Mouse (Mus musculus): ENCODE data around the gene Dynlrb1. TPM values are rescaled to one million over a fixed set of nuclear protein-coding genes. Genes with fewer than 3 reads are reported as not detected.

Gene Dynlrb1
- polyA plus RNA-seq, 1 experiment from 2014 or later = 511 TPM

DNA sequence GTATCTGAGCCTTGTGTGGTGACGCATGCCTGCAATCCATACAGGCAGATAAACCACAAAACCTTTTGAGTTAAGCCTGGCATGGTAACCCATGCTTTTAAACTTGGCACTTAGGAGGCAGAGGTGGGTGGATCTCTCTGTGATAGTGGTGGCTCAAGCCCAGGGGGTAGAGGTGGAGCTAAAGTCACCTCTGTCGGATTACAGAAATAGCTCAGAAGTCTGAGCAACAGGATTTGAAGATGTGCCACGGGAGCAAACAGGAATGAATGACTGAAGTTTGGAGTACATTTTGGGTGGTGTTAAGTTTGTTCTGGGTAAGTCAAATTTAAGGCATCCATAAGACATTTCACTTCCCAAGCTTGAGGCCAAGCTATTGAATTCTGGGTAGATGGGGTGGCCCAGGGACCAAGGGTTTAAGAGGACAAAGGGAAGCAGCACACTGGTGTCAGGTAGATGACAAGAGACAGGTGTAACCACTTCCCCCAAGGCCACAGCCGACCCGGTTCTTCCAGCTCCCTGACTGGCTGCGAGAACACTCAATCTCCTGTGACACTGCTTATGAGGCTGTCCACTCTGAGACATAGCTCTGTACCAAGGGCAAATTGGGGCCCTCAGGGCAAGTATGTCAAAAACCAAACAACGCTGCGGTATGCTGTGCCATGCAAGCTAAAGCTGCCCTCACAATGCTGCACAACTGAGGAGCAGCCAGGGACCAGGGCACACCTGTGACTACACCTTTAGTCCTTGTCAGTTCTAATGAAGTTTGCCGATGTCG, 36.2 kb downstream of the Dynlrb1 start:
- 64% methylated on average over 10 of the region's 10 CpGs for WGBS
- ATAC-seq (ENCODE audit: insufficient number of reproducible peaks, insufficient read depth, low FRiP score, low read depth) = no peak
- H3K4me1 ChIP-seq (ENCODE audit: control insufficient read depth in 2 of 2, insufficient read depth in 2 of 2, low read length in 2 of 2) = peaks cover 13 to 21% of the 10 kb centered on the region in 2 experiments
- no peak overlapping the region for H3K4me2 ChIP-seq (ENCODE audit: low read length)
- H3K9me3 ChIP-seq (ENCODE audit: control insufficient read depth, low read length) = no peaks in the 10 kb centered on the region
- H3K36me3 ChIP-seq (ENCODE audit: control insufficient read depth, insufficient read depth, low read length) = no peaks in the 10 kb centered on the region; the same call in 1 of the 2 replicates
- H3K27ac ChIP-seq (replicated peaks in 1 of 2; ENCODE audit: control insufficient read depth in 1 of 2, insufficient read depth in 1 of 2, low read depth in 2 of 2, low read length in 2 of 2) = no peak overlapping the region
- H3K27me3 ChIP-seq (ENCODE audit: control insufficient read depth, insufficient read depth, low read length) = no peaks in the 10 kb centered on the region
- H3K4me3 ChIP-seq (ENCODE audit: control insufficient read depth in 1 of 2, insufficient read depth in 1 of 2, low read depth in 1 of 2, low read length in 2 of 2) = no peak overlapping the region
- no peak overlapping the region for H3K9ac ChIP-seq (ENCODE audit: low read length)

DNA sequence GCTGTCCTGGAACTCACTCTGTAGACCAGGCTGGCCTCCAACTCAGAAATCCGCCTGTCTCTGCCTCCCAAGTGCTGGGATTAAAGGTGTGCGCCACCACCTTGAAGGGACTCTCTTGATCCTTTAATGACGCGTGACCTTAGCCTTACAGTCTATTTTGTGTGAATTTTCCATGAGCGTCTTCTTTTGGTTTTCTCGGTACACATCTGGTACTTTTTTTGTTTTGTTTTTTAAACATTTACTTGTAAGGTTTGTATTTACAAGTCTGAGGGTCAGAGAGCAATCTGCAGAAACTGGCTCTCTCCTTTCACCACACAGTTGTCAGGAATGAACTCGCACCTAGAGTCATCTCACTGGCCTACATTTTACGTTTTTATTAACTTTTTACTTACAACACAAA, 37.3 kb downstream of the Dynlrb1 start:
- no peak overlapping the region for H3K4me3 ChIP-seq (ENCODE audit: control insufficient read depth in 1 of 2, insufficient read depth in 1 of 2, low read depth in 1 of 2, low read length in 2 of 2)
- no peaks in the 10 kb centered on the region for H3K9me3 ChIP-seq (ENCODE audit: control insufficient read depth, low read length)
- H3K27ac ChIP-seq (replicated peaks in 1 of 2; ENCODE audit: control insufficient read depth in 1 of 2, insufficient read depth in 1 of 2, low read depth in 2 of 2, low read length in 2 of 2) = no peak overlapping the region
- no peaks in the 10 kb centered on the region for H3K27me3 ChIP-seq (ENCODE audit: control insufficient read depth, insufficient read depth, low read length)
- no peak overlapping the region for H3K9ac ChIP-seq (ENCODE audit: low read length)
- WGBS = 87% methylated on average over 8 of the region's 8 CpGs
- peaks cover 13 to 22% of the 10 kb centered on the region in 2 experiments for H3K4me1 ChIP-seq (ENCODE audit: control insufficient read depth in 2 of 2, insufficient read depth in 2 of 2, low read length in 2 of 2)
- no peak for ATAC-seq (ENCODE audit: insufficient number of reproducible peaks, insufficient read depth, low FRiP score, low read depth)
- H3K36me3 ChIP-seq (ENCODE audit: control insufficient read depth, insufficient read depth, low read length) = peaks cover 9% of the 10 kb centered on the region
- no peak overlapping the region for H3K4me2 ChIP-seq (ENCODE audit: low read length)

DNA sequence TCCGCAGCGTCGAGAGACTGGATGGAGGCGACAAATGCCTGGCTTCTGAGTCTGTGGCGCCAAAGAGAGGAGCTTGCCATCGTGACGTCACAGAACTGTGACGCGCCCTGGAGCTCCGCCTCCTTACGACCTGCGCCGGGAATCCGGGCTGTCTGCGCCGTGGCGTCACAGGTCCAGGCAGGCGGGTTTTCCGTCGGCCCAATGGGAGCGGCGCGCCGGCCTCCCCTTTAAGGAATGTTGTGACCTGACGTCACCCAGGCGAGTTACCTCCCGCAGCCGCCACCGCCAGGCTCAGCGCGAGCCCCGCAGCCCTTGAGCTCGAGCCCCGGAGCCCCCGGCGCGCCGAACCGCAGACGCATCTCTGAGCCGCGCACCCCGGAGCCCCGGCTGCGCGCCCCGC, 39.9 kb downstream of the Dynlrb1 start, which contains the start of gene Map1lc3a:
TSS of gene Map1lc3a (plus strand) at position 103 of the 400 bp plus-strand sequence.
- peak; percentile 83 for ATAC-seq (ENCODE audit: insufficient number of reproducible peaks, insufficient read depth, low FRiP score, low read depth)
- no peaks in the 10 kb centered on the region for H3K9me3 ChIP-seq (ENCODE audit: control insufficient read depth, low read length)
- H3K4me2 ChIP-seq (ENCODE audit: low read length) = peak within 1 kb of the TSS; percentile 82
- H3K9ac ChIP-seq (ENCODE audit: low read length) = peak within 1 kb of the TSS; percentile 94
- peak within 1 kb of the TSS; percentile 75 to 86 for H3K4me3 ChIP-seq (ENCODE audit: control insufficient read depth in 1 of 2, insufficient read depth in 1 of 2, low read depth in 1 of 2, low read length in 2 of 2)
- no peaks in the 10 kb centered on the region for H3K27me3 ChIP-seq (ENCODE audit: control insufficient read depth, insufficient read depth, low read length)
- peaks cover 13 to 22% of the 10 kb centered on the region in 2 experiments for H3K4me1 ChIP-seq (ENCODE audit: control insufficient read depth in 2 of 2, insufficient read depth in 2 of 2, low read length in 2 of 2)
- H3K27ac ChIP-seq (replicated peaks in 1 of 2; ENCODE audit: control insufficient read depth in 1 of 2, insufficient read depth in 1 of 2, low read depth in 2 of 2, low read length in 2 of 2) = peak within 1 kb of the TSS; percentile 69 to 86
- H3K36me3 ChIP-seq (ENCODE audit: control insufficient read depth, insufficient read depth, low read length) = peaks cover 24% of the 10 kb centered on the region
- under 1% methylated on average over 47 of the region's 47 CpGs for WGBS

DNA sequence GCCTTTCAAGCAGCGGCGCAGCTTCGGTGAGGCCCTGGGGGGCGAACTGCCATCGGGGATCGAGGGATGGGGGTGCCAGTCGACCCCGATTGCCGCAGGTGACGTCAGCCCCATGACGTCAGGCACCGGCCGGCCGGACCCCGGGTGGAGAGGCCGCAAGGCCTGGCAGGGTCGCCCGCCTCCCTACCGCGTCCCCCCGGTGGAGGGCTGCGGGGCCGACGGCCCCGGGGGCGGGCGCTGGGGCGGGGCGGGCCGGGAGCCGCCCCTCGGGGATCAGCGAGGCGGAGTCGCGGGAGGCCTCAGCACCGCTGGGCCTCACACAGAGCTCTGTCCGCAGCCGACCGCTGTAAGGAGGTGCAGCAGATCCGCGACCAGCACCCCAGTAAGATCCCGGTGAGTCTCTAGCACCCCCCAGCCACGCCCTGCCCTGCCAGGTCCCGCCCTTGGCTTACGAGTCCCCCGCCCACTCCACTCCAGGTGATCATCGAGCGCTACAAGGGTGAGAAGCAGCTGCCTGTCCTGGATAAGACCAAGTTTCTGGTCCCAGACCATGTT, 40.4 kb downstream of the Dynlrb1 start:
- under 1% methylated on average over 45 of the region's 49 CpGs for WGBS
- peak overlapping the region; percentile 82 for H3K4me2 ChIP-seq (ENCODE audit: low read length)
- no peaks in the 10 kb centered on the region for H3K9me3 ChIP-seq (ENCODE audit: control insufficient read depth, low read length)
- peak overlapping the region; percentile 94 for H3K9ac ChIP-seq (ENCODE audit: low read length)
- peak; percentile 93 for ATAC-seq (ENCODE audit: insufficient number of reproducible peaks, insufficient read depth, low FRiP score, low read depth)
- no peaks in the 10 kb centered on the region for H3K27me3 ChIP-seq (ENCODE audit: control insufficient read depth, insufficient read depth, low read length)
- H3K27ac ChIP-seq (replicated peaks in 1 of 2; ENCODE audit: control insufficient read depth in 1 of 2, insufficient read depth in 1 of 2, low read depth in 2 of 2, low read length in 2 of 2) = peak overlapping the region; percentile 69 to 86
- peaks cover 29% of the 10 kb centered on the region for H3K36me3 ChIP-seq (ENCODE audit: control insufficient read depth, insufficient read depth, low read length)
- peak overlapping the region; percentile 75 to 86 for H3K4me3 ChIP-seq (ENCODE audit: control insufficient read depth in 1 of 2, insufficient read depth in 1 of 2, low read depth in 1 of 2, low read length in 2 of 2)
- peaks cover 13 to 22% of the 10 kb centered on the region in 2 experiments for H3K4me1 ChIP-seq (ENCODE audit: control insufficient read depth in 2 of 2, insufficient read depth in 2 of 2, low read length in 2 of 2)

DNA sequence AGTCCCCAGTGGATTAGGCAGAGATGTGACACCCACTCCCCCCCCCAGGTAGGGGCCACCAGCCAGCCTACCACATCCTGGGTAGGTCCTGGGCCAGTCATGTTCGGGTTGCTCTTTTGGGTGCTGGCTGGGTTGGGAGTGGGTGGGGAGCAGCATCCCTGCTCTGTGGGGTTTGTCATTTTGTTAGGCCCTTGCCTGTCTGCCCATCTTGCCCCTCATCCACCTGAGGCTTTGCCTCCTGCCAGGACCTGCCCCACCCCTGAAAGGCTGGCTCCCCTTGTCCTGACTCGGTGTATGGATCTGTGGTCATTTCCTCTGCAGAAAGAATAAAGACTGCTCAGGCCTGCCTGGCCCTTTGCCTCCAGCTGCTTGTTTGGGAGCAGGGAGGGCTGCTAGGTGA, 41.4 kb downstream of the Dynlrb1 start:
- Histone ChIP-seq H3K4me2 (ENCODE audit: low read length) (peak overlapping the region; percentile 82), H3K4me3 (ENCODE audit: control insufficient read depth in 1 of 2, insufficient read depth in 1 of 2, low read depth in 1 of 2, low read length in 2 of 2) (peak overlapping the region in 1 of 2 experiments; percentile 86; a peak in 2 of 4 replicates), H3K9me3 (ENCODE audit: control insufficient read depth, low read length) (no peaks in the 10 kb centered on the region), H3K36me3 (ENCODE audit: control insufficient read depth, insufficient read depth, low read length) (peaks cover 29% of the 10 kb centered on the region), H3K27ac (replicated peaks in 1 of 2; ENCODE audit: control insufficient read depth in 1 of 2, insufficient read depth in 1 of 2, low read depth in 2 of 2, low read length in 2 of 2) (no peak overlapping the region), H3K4me1 (ENCODE audit: control insufficient read depth in 2 of 2, insufficient read depth in 2 of 2, low read length in 2 of 2) (peaks cover 10 to 18% of the 10 kb centered on the region in 2 experiments), H3K27me3 (ENCODE audit: control insufficient read depth, insufficient read depth, low read length) (no peaks in the 10 kb centered on the region), H3K9ac (ENCODE audit: low read length) (peak overlapping the region; percentile 94)
- ATAC-seq (ENCODE audit: insufficient number of reproducible peaks, insufficient read depth, low FRiP score, low read depth) = no peak
- WGBS = 79% methylated on average over 2 of the region's 2 CpGs

DNA sequence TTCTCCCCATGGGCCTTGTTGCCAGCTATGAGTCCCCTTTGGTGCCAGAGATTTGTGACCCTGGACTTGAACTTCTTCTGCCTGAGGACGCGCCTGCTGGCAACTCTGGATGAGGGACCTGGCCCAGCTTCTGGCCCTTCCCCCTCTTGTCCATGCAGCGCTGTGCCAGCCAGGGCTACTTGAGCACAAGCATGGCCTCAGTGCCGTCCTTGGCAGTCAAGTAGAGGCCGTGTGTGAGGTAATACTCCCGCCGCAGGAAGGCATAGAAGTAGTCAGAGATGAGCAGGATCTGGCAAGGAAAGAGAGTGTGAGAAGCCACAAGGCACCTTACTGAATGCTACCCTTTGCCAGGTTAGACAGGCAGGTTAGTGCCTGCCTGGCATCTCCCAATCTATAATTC, 42.0 kb downstream of the Dynlrb1 start:
- H3K4me1 ChIP-seq (ENCODE audit: control insufficient read depth in 2 of 2, insufficient read depth in 2 of 2, low read length in 2 of 2) = peaks cover 9 to 22% of the 10 kb centered on the region in 2 experiments; a peak in 3 of 4 replicates
- H3K27ac ChIP-seq (replicated peaks in 1 of 2; ENCODE audit: control insufficient read depth in 1 of 2, insufficient read depth in 1 of 2, low read depth in 2 of 2, low read length in 2 of 2) = no peak overlapping the region
- WGBS = 79% methylated on average over 7 of the region's 7 CpGs
- H3K36me3 ChIP-seq (ENCODE audit: control insufficient read depth, insufficient read depth, low read length) = peaks cover 29% of the 10 kb centered on the region
- no peak overlapping the region for H3K4me3 ChIP-seq (ENCODE audit: control insufficient read depth in 1 of 2, insufficient read depth in 1 of 2, low read depth in 1 of 2, low read length in 2 of 2)
- ATAC-seq (ENCODE audit: insufficient number of reproducible peaks, insufficient read depth, low FRiP score, low read depth) = no peak
- no peaks in the 10 kb centered on the region for H3K9me3 ChIP-seq (ENCODE audit: control insufficient read depth, low read length)
- H3K4me2 ChIP-seq (ENCODE audit: low read length) = no peak overlapping the region
- no peak overlapping the region for H3K9ac ChIP-seq (ENCODE audit: low read length)
- H3K27me3 ChIP-seq (ENCODE audit: control insufficient read depth, insufficient read depth, low read length) = no peaks in the 10 kb centered on the region

- WGBS = 85% methylated on average over 4 of the region's 4 CpGs
- H3K4me3 ChIP-seq (ENCODE audit: control insufficient read depth in 1 of 2, insufficient read depth in 1 of 2, low read depth in 1 of 2, low read length in 2 of 2) = no peak overlapping the region
- no peak for ATAC-seq (ENCODE audit: insufficient number of reproducible peaks, insufficient read depth, low FRiP score, low read depth)
These were observed 42.8 kb downstream of the Dynlrb1 start for GRCm38 (mm10) chr2:155279163-155279562.

More at GRCm38 (mm10) chr2:155279163-155279562, 42.8 kb downstream of the Dynlrb1 start:
- no peaks in the 10 kb centered on the region for H3K27me3 ChIP-seq (ENCODE audit: control insufficient read depth, insufficient read depth, low read length)
- no peak overlapping the region for H3K27ac ChIP-seq (replicated peaks in 1 of 2; ENCODE audit: control insufficient read depth in 1 of 2, insufficient read depth in 1 of 2, low read depth in 2 of 2, low read length in 2 of 2)
- H3K9ac ChIP-seq (ENCODE audit: low read length) = no peak overlapping the region
- H3K4me1 ChIP-seq (ENCODE audit: control insufficient read depth in 2 of 2, insufficient read depth in 2 of 2, low read length in 2 of 2) = peaks cover 9 to 28% of the 10 kb centered on the region in 2 experiments; a peak in 3 of 4 replicates
- H3K36me3 ChIP-seq (ENCODE audit: control insufficient read depth, insufficient read depth, low read length) = peaks cover 31% of the 10 kb centered on the region
- H3K4me2 ChIP-seq (ENCODE audit: low read length) = no peak overlapping the region
- no peaks in the 10 kb centered on the region for H3K9me3 ChIP-seq (ENCODE audit: control insufficient read depth, low read length)
